In the genomic region with DNA sequence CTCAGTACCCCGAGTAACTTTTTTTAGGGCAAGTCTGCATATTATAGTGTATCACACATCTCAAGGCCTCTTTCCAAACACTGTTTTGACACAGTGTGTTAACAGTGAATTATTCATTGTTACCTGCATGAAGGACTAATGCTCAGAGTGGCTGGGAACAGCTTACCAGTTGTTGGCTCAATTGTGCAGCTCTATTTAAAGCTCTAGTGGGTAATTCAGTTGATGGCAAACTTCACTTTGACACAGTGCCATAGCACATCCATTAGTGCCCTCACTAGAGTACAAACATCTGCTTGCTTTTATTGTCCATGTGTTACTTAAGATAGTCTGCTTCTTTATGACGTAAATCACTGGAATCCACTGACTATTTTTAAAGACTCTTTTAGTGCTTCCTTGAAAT, we compare ENCODE assay signal across 16 mouse cellular contexts. TPM values are rescaled to one million over a fixed set of nuclear protein-coding genes. Genes with fewer than 3 reads are reported as not detected.
A peak's percentile ranks its signal among the peaks of the same experiment; 100 is the strongest.
DNase-seq lines count a peak whose midpoint lies in the region; ATAC-seq and TF ChIP-seq lines count a peak whose summit lies in the region.
"Had no signal": no experiment of that assay in that cellular context is flagged by ENCODE, and none has a peak within 500 bp of the region (broad histone marks: within the 10 kb centered on the region; RNA-seq: fewer than 3 reads in every experiment).

No protein-coding gene starts in this region.

- CTCF ChIA-PET in Patski (lab: Charles Lee), result interaction anchor here (1.1 to 1.4 kb wide), 2 partner anchors 9 to 378 kb away, joined by 3 to 4 read pairs; no protein-coding TSS in a partner anchor

- H3K27ac ChIP-seq in heart, adult 2 months, result peak overlapping the region; percentile 38
- H3K27ac ChIP-seq in liver, embryonic 16.5 days (ENCODE audit: low read length), result no peak overlapping the region
- H3K27ac ChIP-seq: hindbrain, embryonic 10.5 days; kidney, embryonic 15.5 days; layer of hippocampus, adult 2 months; limb, embryonic 15.5 days; neural tube, embryonic 13.5 days had no signal

- TF ChIP-seq POLR2A in heart, adult 2 months (IDR thresholded peaks at IDR 0.05; ENCODE audit: insufficient read depth, low read depth, low read length), result no peak

- TF ChIP-seq EP300 in heart, adult 2 months (IDR thresholded peaks at IDR 0.05; ENCODE audit: insufficient read depth, low read depth, low read length), result no peak

- H3K9me3 ChIP-seq in liver, embryonic 16.5 days (replicated peaks; ENCODE audit: control insufficient read depth, low read length), result no peaks in the 10 kb centered on the region
- H3K9me3 ChIP-seq: hindbrain, embryonic 10.5 days; kidney, embryonic 15.5 days; limb, embryonic 15.5 days; neural tube, embryonic 13.5 days had no signal

- no peaks in the 10 kb centered on the region for H3K36me3 ChIP-seq in heart, adult 2 months (ENCODE audit: control insufficient read depth, insufficient read depth, low read length)
- no peaks in the 10 kb centered on the region for H3K36me3 ChIP-seq in liver, embryonic 16.5 days (ENCODE audit: control insufficient read depth, insufficient read depth)
- H3K36me3 ChIP-seq: hindbrain, embryonic 10.5 days; kidney, embryonic 15.5 days; limb, embryonic 15.5 days; neural tube, embryonic 13.5 days had no signal

- no peak overlapping the region for H3K9ac ChIP-seq in heart, adult 2 months (ENCODE audit: low read depth, low read length)
- H3K9ac ChIP-seq in liver, embryonic 16.5 days (ENCODE audit: low read depth, low read length), result no peak overlapping the region
- H3K9ac ChIP-seq: kidney, embryonic 15.5 days; limb, embryonic 15.5 days; neural tube, embryonic 13.5 days had no signal

- no peak overlapping the region for H3K4me2 ChIP-seq in liver, embryonic 16.5 days (ENCODE audit: low read depth, low read length)
- H3K4me2 ChIP-seq: kidney, embryonic 15.5 days; limb, embryonic 15.5 days; neural tube, embryonic 13.5 days had no signal

- DNase-seq in heart, adult 2 months, result peak in 1 of 2 experiments; percentile 26
- no peak for DNase-seq in heart, postnatal 4 days
- DNase-seq in Patski (ENCODE audit: low read depth, low spot score), result no peak
- DNase-seq in cerebellum, adult 8-10 months, result no peak
- DNase-seq: cerebellum, adult 18-20 months; gastrocnemius, postnatal 10 days; lung, postnatal 10 days had no signal

- in situ Hi-C loops in Patski (cut with MboI; ENCODE audit: low pct_unique_long_range_greater_than_20kb), result no loop called here

- 42% methylated on average over 2 of the region's 2 CpGs for WGBS in heart, adult 2 months
- WGBS in liver, embryonic 16.5 days (ENCODE audit: insufficient replicate concordance), result 40% methylated on average over 2 of the region's 2 CpGs

- peak; percentile 26 for ATAC-seq in Patski
- peak; percentile 71 for ATAC-seq in erythroblast, adult 5-6 weeks (replicated peaks; ENCODE audit: low FRiP score, poor library complexity, severe bottlenecking)
- 0 out of 2 replicates have a peak, but pooled peaks have one; percentile 27 for ATAC-seq in liver, embryonic 16.5 days (ENCODE audit: low read depth)
- no peak for ATAC-seq in CD4-positive, CD25-positive, alpha-beta regulatory T cell, adult 4 months
- ATAC-seq: inflammation-experienced regulatory T-cells, adult 6 months had no signal

- no peaks in the 10 kb centered on the region for H3K79me2 ChIP-seq in heart, adult 2 months (replicated peaks; ENCODE audit: control insufficient read depth, insufficient read depth, low read length)

- no peak for TF ChIP-seq CTCF in heart, adult 2 months (IDR thresholded peaks at IDR 0.05)
- no peak for TF ChIP-seq CTCF in Patski (IDR thresholded peaks at IDR 0.05)

- POLR2A ChIA-PET in Patski (lab: Charles Lee), result no interaction called here

- H3K27me3 ChIP-seq in heart, adult 2 months (ENCODE audit: control insufficient read depth, insufficient read depth, low read length), result no peaks in the 10 kb centered on the region
- H3K27me3 ChIP-seq in Patski, result no peaks in the 10 kb centered on the region
- H3K27me3 ChIP-seq in liver, embryonic 16.5 days (ENCODE audit: control insufficient read depth, insufficient read depth, low read depth, low read length), result no peaks in the 10 kb centered on the region

- H3K4me1 ChIP-seq in heart, adult 2 months (ENCODE audit: control insufficient read depth, insufficient read depth, low read length), result no peaks in the 10 kb centered on the region
- no peaks in the 10 kb centered on the region for H3K4me1 ChIP-seq in liver, embryonic 16.5 days (ENCODE audit: control insufficient read depth, low read depth, low read length)
- H3K4me1 ChIP-seq: hindbrain, embryonic 10.5 days; kidney, embryonic 15.5 days; limb, embryonic 15.5 days; neural tube, embryonic 13.5 days had no signal

- intact Hi-C loops in heart, adult 2 months (cut with DNase I), result no loop called here

- H3K4me3 ChIP-seq in heart, adult 2 months, result no peak overlapping the region
- H3K4me3 ChIP-seq in liver, embryonic 16.5 days (ENCODE audit: low read depth, low read length), result no peak overlapping the region
- H3K4me3 ChIP-seq: hindbrain, embryonic 10.5 days; kidney, embryonic 15.5 days; layer of hippocampus, adult 2 months; limb, embryonic 15.5 days; neural tube, embryonic 13.5 days had no signal

RNA-seq across cellular contexts. Expression of a gene that starts 6.7 kb away (rescaled TPM):
- total RNA-seq in heart, adult 2 months (2021), result 1 to 10 TPM; 2.6 to 5.5 TPM
- 3.4 and 3.7 TPM in 2 replicates for polyA plus RNA-seq in heart, adult 2 months (2012; rRNA removed)
- total RNA-seq in heart, postnatal 4 days (2021), result 10 to 100 TPM in 1 of 2 experiments, 1 to 10 TPM in 1; 9.6 to 18.2 TPM
- 105 TPM for polyA plus RNA-seq in Patski (2021)
- 7.1 and 9.4 TPM in 2 replicates for total RNA-seq in erythroblast, adult 5-6 weeks (2015; ENCODE audit: low replicate concordance)
- 0.68 and 7.4 TPM in 2 replicates for total RNA-seq in erythroblast, adult 5-6 weeks (2017; ENCODE audit: low replicate concordance)
- polyA plus RNA-seq in liver, embryonic 16.5 days (2015; fragmentation: Nextera tagmentation; extraction: Ambion mirVana), result 1.2 and 1.6 TPM in 2 replicates
- 1 to 10 TPM; 3.8 to 4.3 TPM for polyA plus RNA-seq in CD4-positive, CD25-positive, alpha-beta regulatory T cell, adult 4 months (2017; shearing (Covaris generic))

Comparison
In these comparisons a context has a peak if more than half of its experiments do, and no peak if none do; other contexts are left out.
1. RNA of a gene that starts 6.7 kb away (polyA plus RNA-seq): 105 TPM in Patski (single experiment); 3.8 to 4.3 TPM in CD4-positive, CD25-positive, alpha-beta regulatory T cell, adult 4 months, 3.4 to 3.7 TPM in heart, adult 2 months and 1.2 to 1.6 TPM in liver, embryonic 16.5 days; every median in the first group is over 10 times any median in the second.